In genomic region chr14:103346729-103347505, GRCm38 (mm10) we compare ENCODE assay signal across 8 mouse cellular contexts. TPM values are rescaled to one million over a fixed set of nuclear protein-coding genes. Genes with fewer than 3 reads are reported as not detected.
DNase-seq lines count a peak whose midpoint lies in the region; ATAC-seq lines count a peak whose summit lies in the region.

TSS of gene Mycbp2 (minus strand) at chr14:103346814.

- intact Hi-C loops in gastrocnemius, postnatal 14 days (cut with DNase I; ENCODE audit: low total_unique reads), result no loop called here
- intact Hi-C loops in left cerebral cortex, postnatal 10 days (cut with DNase I), result loop anchor here (5.0 kb wide), 1 partner anchor 120 kb away; no protein-coding TSS in a partner anchor

- peak; percentile 45 for ATAC-seq in inflammation-experienced regulatory T-cells, adult 6 months
- ATAC-seq in megakaryocyte-erythroid progenitor cell, adult 5-6 weeks (replicated peaks; ENCODE audit: low FRiP score, low TSS enrichment, poor library complexity, severe bottlenecking), result peak; percentile 67

- DNase-seq in adrenal gland, adult (ENCODE audit: inconsistent age in 2 of 2, low spot score in 1 of 2), result peak; percentile 99 to 100
- DNase-seq in embryo, embryonic 10.5 days (ENCODE audit: low spot score), result peak; percentile 96
- peak; percentile 99 for DNase-seq in gastrocnemius, postnatal 14 days
- DNase-seq in left cerebral cortex, postnatal 10 days (ENCODE audit: extremely low spot score in 1 of 2, low spot score in 2 of 2), result peak; percentile 97 to 99
- DNase-seq in right cerebral cortex, postnatal 25 days, result peak; percentile 98
- DNase-seq in urinary bladder, postnatal 4 days (ENCODE audit: low spot score in 2 of 2), result peak; percentile 98

RNA-seq across cellular contexts. Expression of gene Mycbp2, which starts in this region (rescaled TPM):
- total RNA-seq in gastrocnemius, postnatal 14 days (2021), result 10 to 100 TPM; 23.9 to 24.0 TPM
- polyA plus RNA-seq in inflammation-experienced regulatory T-cells, adult 6 months (2017; shearing (Covaris generic)), result 100 to 1,000 TPM in 2 of 3 experiments, 10 to 100 TPM in 1; 46.3 to 113 (median 111) TPM
- 100 to 1,000 TPM; 165 to 170 TPM for total RNA-seq in left cerebral cortex, postnatal 10 days (2021)
- 44.5 and 50.3 TPM in 2 replicates for total RNA-seq in megakaryocyte-erythroid progenitor cell, adult 5-6 weeks (2014; fragmentation: Nextera tagmentation)
- total RNA-seq in megakaryocyte-erythroid progenitor cell, adult 5-6 weeks (2017), result 37.9 and 48.3 TPM in 2 replicates

Comparison
In these comparisons a context has a peak if more than half of its experiments do, and no peak if none do; other contexts are left out.
1. Peak in every context shown above with its lines: DNase-seq and ATAC-seq.